Mouse (Mus musculus) cerebellum, adult 2 months (tissue): ENCODE data around the gene Tek. TPM values are rescaled to one million over a fixed set of nuclear protein-coding genes. Genes with fewer than 3 reads are reported as not detected.
A peak's percentile ranks its signal among the peaks of the same experiment; 100 is the strongest.
"Not testable (repeated sequence)": the region's sequence is repeated elsewhere in the genome, so short reads cannot be mapped to it uniquely, and the experiment has no call there.

Experiments
- DNase-seq, 2 experiments: peaks; one replicate each; pipeline ENCODE4 v3.0.0; 2021
- H3K27ac ChIP-seq: fragments of 200-500 bp; 2 replicates; pipeline ENCODE4 v1.5.1; 2012; ENCODE audit warnings: low read length, control low read depth, inconsistent platforms; ENCODE audit not compliant: insufficient read depth
- H3K27me3 ChIP-seq: fragments of 200-500 bp; 2 replicates; pipeline ENCODE4 v1.6.1; 2012; ENCODE audit warnings: inconsistent platforms, mild to moderate bottlenecking, low read length, moderate library complexity; ENCODE audit not compliant: control insufficient read depth, insufficient read depth
- H3K4me1 ChIP-seq: fragments of 200-500 bp; 2 replicates; pipeline ENCODE4 v1.6.1; 2011; ENCODE audit warnings: low read length; ENCODE audit not compliant: control insufficient read depth, insufficient read depth
- H3K4me3 ChIP-seq: fragments of 200-500 bp; replicated peaks from 2 replicates; pipeline ENCODE3; 2011; ENCODE audit warnings: mild to moderate bottlenecking, low read depth, low read length, control low read depth; ENCODE audit not compliant: insufficient read depth
- CTCF ChIP-seq: fragments of 200-500 bp; IDR thresholded peaks from 2 replicates; pipeline ENCODE4 v1.5.1; 2011; ENCODE audit warnings: low read depth, mild to moderate bottlenecking, control low read depth, low read length, moderate library complexity, borderline replicate concordance; ENCODE audit not compliant: insufficient read depth
- POLR2A ChIP-seq: fragments of 200-500 bp; IDR thresholded peaks from 2 replicates; pipeline ENCODE4 v1.6.1; 2011; ENCODE audit warnings: low read length, control low read depth, borderline replicate concordance; ENCODE audit not compliant: insufficient read depth
- WGBS: fragments of 180-500 bp; shearing (Covaris S2); methylation state at CpG from one replicate; pipeline ENCODE4 v1.1.7; 2018; 5-methylcytosine and 5-hydroxymethylcytosine counted together
- polyA plus RNA-seq: library from polyadenylated mRNA; depleted of rRNA; stranded (reverse); fragments of >200 nt; gene quantifications from 2 replicates; pipeline ENCODE4 v1.2.3, GENCODE M21; 2012; rRNA removed

Tek gene
- 7.6 and 8.7 TPM in 2 replicates for polyA plus RNA-seq

- Histone ChIP-seq H3K27ac (peak within 1 kb of the TSS; percentile 13; the same call in 1 of the 2 replicates), H3K27me3 (no peaks in the 10 kb centered on the region), H3K4me1 (no peaks in the 10 kb centered on the region), H3K4me3 (no peak within 1 kb of the TSS)
- TF ChIP-seq POLR2A: no peak
- TF ChIP-seq CTCF: no peak
- DNase-seq: no peak
- WGBS: 54% methylated on average over 16 of the region's 16 CpGs
Observed at GRCm38 (mm10) chr4:94738838-94739731, at the start of gene Tek. Gene Tek, plus strand, starts transcription at chr4:94739289.

- H3K27me3 ChIP-seq, H3K4me1 ChIP-seq: not testable (repeated sequence)
- WGBS: 78% methylated on average over 2 of the region's 2 CpGs
Observed at GRCm38 (mm10) chr4:94689804-94690203, 49.3 kb upstream of the Tek start.

GRCm38 (mm10) chr4:94691078-94691477, 48.0 kb upstream of the Tek start:
- H3K4me1 ChIP-seq: no peaks in the 10 kb centered on the region
- H3K27me3 ChIP-seq: no peaks in the 10 kb centered on the region
- no peak for DNase-seq
- TF ChIP-seq CTCF: no peak
- TF ChIP-seq POLR2A: no peak
- 85% methylated on average over 4 of the region's 4 CpGs for WGBS
- no peak overlapping the region for H3K27ac ChIP-seq
- no peak overlapping the region for H3K4me3 ChIP-seq

More at GRCm38 (mm10) chr4:94689804-94690203, 49.3 kb upstream of the Tek start:
- not testable (repeated sequence) for DNase-seq, H3K27ac ChIP-seq, H3K4me3 ChIP-seq

GRCm38 (mm10) chr4:94692175-94692574, 46.9 kb upstream of the Tek start:
- no peak for DNase-seq
- Histone ChIP-seq H3K27ac (no peak overlapping the region), H3K27me3 (no peaks in the 10 kb centered on the region), H3K4me1 (no peaks in the 10 kb centered on the region), H3K4me3 (no peak overlapping the region)
- WGBS: 93% methylated on average over 2 of the region's 2 CpGs
- TF ChIP-seq POLR2A (no peak), CTCF (no peak)

- H3K4me1 ChIP-seq: no peaks in the 10 kb centered on the region
- no peaks in the 10 kb centered on the region for H3K27me3 ChIP-seq
- H3K4me3 ChIP-seq: no peak overlapping the region
- DNase-seq: no peak
- 76% methylated on average over 3 of the region's 3 CpGs for WGBS
- H3K27ac ChIP-seq: no peak overlapping the region
- no peak for TF ChIP-seq POLR2A
- TF ChIP-seq CTCF: no peak
Observed at GRCm38 (mm10) chr4:94696368-94696767, 42.7 kb upstream of the Tek start.

GRCm38 (mm10) chr4:94711002-94711401, 28.1 kb upstream of the Tek start:
- Histone ChIP-seq H3K4me1 (no peaks in the 10 kb centered on the region), H3K27ac (no peak overlapping the region), H3K27me3 (no peaks in the 10 kb centered on the region), H3K4me3 (no peak overlapping the region)
- no peak for TF ChIP-seq CTCF
- TF ChIP-seq POLR2A: no peak
- 98% methylated on average over 2 of the region's 2 CpGs for WGBS
- no peak for DNase-seq

GRCm38 (mm10) chr4:94711426-94711825, 27.7 kb upstream of the Tek start:
- Histone ChIP-seq H3K27me3 (no peaks in the 10 kb centered on the region), H3K4me3 (no peak overlapping the region), H3K4me1 (no peaks in the 10 kb centered on the region), H3K27ac (no peak overlapping the region)
- no peak for DNase-seq
- 86% methylated on average over 4 of the region's 4 CpGs for WGBS
- no peak for TF ChIP-seq CTCF
- TF ChIP-seq POLR2A: no peak

- Histone ChIP-seq H3K4me1 (no peaks in the 10 kb centered on the region), H3K27ac (no peak overlapping the region), H3K4me3 (no peak overlapping the region), H3K27me3 (no peaks in the 10 kb centered on the region)
- TF ChIP-seq POLR2A (no peak), CTCF (no peak)
- DNase-seq: no peak
Observed at GRCm38 (mm10) chr4:94713741-94714140, 25.3 kb upstream of the Tek start.
